Mouse (Mus musculus) C2C12 (cell line): ENCODE measurements around the gene Brwd3. TPM values are rescaled to one million over a fixed set of nuclear protein-coding genes. Genes with fewer than 3 reads are reported as not detected.

Experiments
- H3K27me3 ChIP-seq: one replicate; pipeline ENCODE4 v1.6.1; 2011; ENCODE audit not compliant: control insufficient read depth, insufficient read depth, insufficient read length
- H3K36me3 ChIP-seq: one replicate; pipeline ENCODE4 v1.6.1; 2011; ENCODE audit not compliant: control insufficient read depth, insufficient read depth
- H3K4me3 ChIP-seq: one replicate; pipeline ENCODE4 v1.5.1; 2011; ENCODE audit warnings: mild to moderate bottlenecking, control low read depth; ENCODE audit not compliant: poor library complexity, insufficient read depth, severe bottlenecking
- H3K79me2 ChIP-seq: one replicate; pipeline ENCODE4 v1.6.1; 2011; ENCODE audit not compliant: control insufficient read depth, insufficient read depth
- H3K79me3 ChIP-seq: one replicate; pipeline ENCODE4 v1.6.1; 2011; ENCODE audit warnings: low read depth, control low read depth
- H3ac ChIP-seq: one replicate; pipeline ENCODE3; 2011; ENCODE audit warnings: low read depth; ENCODE audit not compliant: control insufficient read depth, insufficient read length
- CEBPB ChIP-seq: IDR thresholded peaks from one replicate; pipeline ENCODE4 v1.6.1; 2011; ENCODE audit warnings: low read depth, mild to moderate bottlenecking, control low read depth, moderate library complexity
- CTCF ChIP-seq: IDR thresholded peaks from one replicate; pipeline ENCODE4 v1.5.1; 2011; ENCODE audit not compliant: control insufficient read depth, insufficient read depth, insufficient read length
- FOSL1 ChIP-seq: IDR thresholded peaks from one replicate; pipeline ENCODE4 v1.8.0; 2011; ENCODE audit warnings: mild to moderate bottlenecking, low read length; ENCODE audit not compliant: poor library complexity, insufficient read depth, severe bottlenecking
- MAX ChIP-seq: IDR thresholded peaks from one replicate; pipeline ENCODE4 v1.6.1; 2011; ENCODE audit warnings: mild to moderate bottlenecking, control low read depth
- MYOD1 ChIP-seq: IDR thresholded peaks from one replicate; pipeline ENCODE4 v1.6.1; 2011; ENCODE audit warnings: low read depth; ENCODE audit not compliant: control insufficient read depth, insufficient read length
- MYOG ChIP-seq: IDR thresholded peaks from one replicate; pipeline ENCODE4 v1.6.1; 2011; ENCODE audit not compliant: control insufficient read depth, insufficient read length; ENCODE audit errors: extremely low read depth
- USF1 ChIP-seq: IDR thresholded peaks from one replicate; pipeline ENCODE4 v1.6.1; 2011; ENCODE audit warnings: low read depth, mild to moderate bottlenecking, control low read depth, moderate library complexity
- polyA plus RNA-seq: library from polyadenylated mRNA; unstranded; fragments of >200 nt; fragmentation: generic; extraction: Trizol; gene quantifications from one replicate; pipeline ENCODE4 v1.2.1, GENCODE M21; 2012; ENCODE audit warnings: missing spikeins

Gene Brwd3
- polyA plus RNA-seq, 1 experiment: 0.59 TPM

DNA sequence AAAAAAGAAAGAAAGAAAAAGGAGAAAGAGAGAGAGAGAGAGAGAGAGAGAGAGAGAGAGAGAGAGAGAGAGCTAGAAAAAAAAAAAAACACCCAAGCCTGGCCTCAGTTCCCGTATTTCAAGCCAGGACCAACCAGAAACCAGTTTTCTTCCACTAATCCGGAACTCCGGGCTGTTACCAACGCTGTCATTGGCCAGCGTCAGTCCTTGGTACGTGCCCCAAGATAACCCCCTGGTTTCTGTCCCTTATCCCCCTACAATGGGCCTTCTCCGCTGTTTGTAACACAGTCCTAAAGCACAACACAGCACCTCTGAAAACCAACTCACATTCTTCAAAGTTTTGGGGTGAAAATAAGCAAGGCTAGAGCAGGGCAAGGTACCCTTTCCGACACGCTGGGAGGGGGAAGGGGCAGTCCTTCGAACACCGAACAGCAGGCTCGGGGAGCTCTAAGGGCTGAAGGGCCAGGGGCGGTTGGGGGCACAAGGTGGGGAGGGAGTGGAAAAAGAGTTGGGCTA, 1.4 kb downstream of the Brwd3 start:
- Histone ChIP-seq H3K36me3 (no peaks in the 10 kb centered on the region), H3K4me3 (peak overlapping the region; percentile 46), H3ac (peak overlapping the region; percentile 34), H3K79me3 (no peaks in the 10 kb centered on the region), H3K79me2 (peaks cover 7% of the 10 kb centered on the region), H3K27me3 (no peaks in the 10 kb centered on the region)
- no peak for TF ChIP-seq MYOD1
- TF ChIP-seq CTCF: no peak
- no peak for TF ChIP-seq CEBPB
- no peak for TF ChIP-seq USF1
- TF ChIP-seq FOSL1: no peak
- TF ChIP-seq MAX: no peak
- no peak for TF ChIP-seq MYOG

DNA sequence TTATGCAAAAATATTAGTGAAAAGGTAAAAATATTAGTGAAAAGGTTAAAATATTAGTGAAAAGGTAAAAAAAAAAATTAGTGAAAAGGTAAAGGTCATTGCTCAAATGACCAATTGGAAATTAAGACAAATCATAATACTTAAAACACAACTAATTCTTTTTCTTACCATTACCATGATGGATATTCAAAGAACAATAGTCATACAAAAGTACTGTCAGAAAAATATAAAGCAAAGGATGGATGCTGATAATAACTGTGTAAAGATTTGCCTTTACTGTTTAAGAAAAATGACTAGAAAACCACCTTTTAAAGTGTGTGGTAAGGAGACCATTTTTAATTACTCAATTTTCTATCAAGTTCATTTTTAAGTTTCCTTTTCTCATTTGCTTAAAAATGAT, 2.9 kb downstream of the Brwd3 start:
- Histone ChIP-seq H3K27me3 (no peaks in the 10 kb centered on the region), H3ac (no peak overlapping the region), H3K4me3 (no peak overlapping the region), H3K79me3 (no peaks in the 10 kb centered on the region), H3K36me3 (no peaks in the 10 kb centered on the region), H3K79me2 (peaks cover 7% of the 10 kb centered on the region)
- TF ChIP-seq MYOD1 (no peak), CEBPB (no peak), MAX (no peak), FOSL1 (no peak), MYOG (no peak), USF1 (no peak), CTCF (no peak)

GRCm38 (mm10) chrX:108828111-108828510, 6.1 kb downstream of the Brwd3 start:
- no peaks in the 10 kb centered on the region for H3K27me3 ChIP-seq
- no peak for TF ChIP-seq USF1
- no peak for TF ChIP-seq MYOG
- no peak for TF ChIP-seq CEBPB
- TF ChIP-seq FOSL1: no peak
- no peak for TF ChIP-seq CTCF
- no peak for TF ChIP-seq MAX
- no peak for TF ChIP-seq MYOD1
- no peaks in the 10 kb centered on the region for H3K79me3 ChIP-seq
- no peaks in the 10 kb centered on the region for H3K36me3 ChIP-seq
- H3K4me3 ChIP-seq: no peak overlapping the region
- no peak overlapping the region for H3ac ChIP-seq
- no peaks in the 10 kb centered on the region for H3K79me2 ChIP-seq

- Histone ChIP-seq H3K27me3 (no peaks in the 10 kb centered on the region), H3K4me3 (no peak overlapping the region), H3K79me3 (no peaks in the 10 kb centered on the region), H3ac (no peak overlapping the region), H3K79me2 (no peaks in the 10 kb centered on the region), H3K36me3 (peaks cover 3% of the 10 kb centered on the region)
- TF ChIP-seq MYOD1 (no peak), FOSL1 (no peak), MYOG (no peak), MAX (no peak), CTCF (no peak), CEBPB (no peak), USF1 (no peak)
These were observed 36.9 kb downstream of the Brwd3 start for GRCm38 (mm10) chrX:108797268-108797667.

DNA sequence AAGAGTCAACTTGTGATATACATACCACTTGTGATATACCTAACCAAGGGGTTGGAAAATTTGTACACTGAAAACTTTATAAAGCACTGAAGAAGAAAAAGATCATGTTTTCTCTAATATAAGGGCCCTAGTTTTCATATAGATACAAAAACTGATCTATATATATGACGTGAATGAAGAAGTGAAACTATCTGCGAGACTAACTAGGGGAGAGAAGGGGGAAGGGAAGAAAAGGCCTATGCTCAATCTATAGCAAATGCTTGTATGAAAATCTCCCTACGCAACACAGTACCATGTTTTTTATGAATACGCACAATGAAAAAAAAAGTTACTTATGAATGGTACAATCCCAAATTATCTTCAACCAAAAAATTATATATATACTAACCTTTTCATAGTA, 50.4 kb downstream of the Brwd3 start:
- H3K4me3 ChIP-seq: no peak overlapping the region
- no peaks in the 10 kb centered on the region for H3K79me3 ChIP-seq
- H3K27me3 ChIP-seq: no peaks in the 10 kb centered on the region
- no peaks in the 10 kb centered on the region for H3K79me2 ChIP-seq
- no peaks in the 10 kb centered on the region for H3K36me3 ChIP-seq
- no peak for TF ChIP-seq MAX
- no peak for TF ChIP-seq CEBPB
- TF ChIP-seq USF1: no peak
- no peak for TF ChIP-seq MYOG
- TF ChIP-seq MYOD1: no peak
- no peak for TF ChIP-seq FOSL1
- TF ChIP-seq CTCF: no peak
- no peak overlapping the region for H3ac ChIP-seq

- TF ChIP-seq USF1 (no peak), CTCF (no peak), MYOG (no peak), MYOD1 (no peak), FOSL1 (no peak), CEBPB (no peak), MAX (no peak)
- no peak overlapping the region for H3ac ChIP-seq
- no peaks in the 10 kb centered on the region for H3K79me3 ChIP-seq
- no peaks in the 10 kb centered on the region for H3K27me3 ChIP-seq
- H3K4me3 ChIP-seq: no peak overlapping the region
- no peaks in the 10 kb centered on the region for H3K36me3 ChIP-seq
- H3K79me2 ChIP-seq: no peaks in the 10 kb centered on the region
These were observed 102.4 kb downstream of the Brwd3 start for GRCm38 (mm10) chrX:108731755-108732154.
